Mouse (Mus musculus): Measurements from ENCODE around the gene Tek.
"Not testable (repeated sequence)": the region's sequence is repeated elsewhere in the genome, so short reads cannot be mapped to it uniquely, and the experiment has no call there.

Gene Tek

DNA sequence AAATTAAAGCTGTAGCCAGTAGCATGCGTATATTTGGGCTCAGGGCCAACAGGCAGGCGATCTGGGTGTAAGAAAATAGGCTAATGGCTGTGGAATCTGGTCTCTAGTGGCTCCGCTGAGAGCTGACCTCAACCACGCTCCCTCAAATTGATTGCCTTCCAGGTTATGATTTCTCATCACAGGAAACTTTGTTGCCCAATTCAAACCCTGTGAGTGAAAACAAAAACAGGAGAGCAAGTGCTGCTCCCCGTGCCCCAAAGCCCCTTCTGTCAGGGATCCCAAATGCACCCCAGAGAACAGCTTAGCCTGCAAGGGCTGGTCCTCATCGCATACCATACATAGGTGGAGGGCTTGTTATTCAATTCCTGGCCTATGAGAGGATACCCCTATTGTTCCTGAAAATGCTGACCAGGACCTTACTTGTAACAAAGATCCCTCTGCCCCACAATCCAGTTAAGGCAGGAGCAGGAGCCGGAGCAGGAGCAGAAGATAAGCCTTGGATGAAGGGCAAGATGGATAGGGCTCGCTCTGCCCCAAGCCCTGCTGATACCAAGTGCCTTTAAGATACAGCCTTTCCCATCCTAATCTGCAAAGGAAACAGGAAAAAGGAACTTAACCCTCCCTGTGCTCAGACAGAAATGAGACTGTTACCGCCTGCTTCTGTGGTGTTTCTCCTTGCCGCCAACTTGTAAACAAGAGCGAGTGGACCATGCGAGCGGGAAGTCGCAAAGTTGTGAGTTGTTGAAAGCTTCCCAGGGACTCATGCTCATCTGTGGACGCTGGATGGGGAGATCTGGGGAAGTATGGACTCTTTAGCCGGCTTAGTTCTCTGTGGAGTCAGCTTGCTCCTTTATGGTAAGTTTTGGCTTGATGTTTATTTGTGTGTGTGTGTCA lies at the start of gene Tek:
Gene Tek, plus strand, starts transcription at position 452 of the 894 bp plus-strand sequence.
- DNase-seq (ENCODE audit: low read depth, low spot score), result peak; percentile 3

DNA sequence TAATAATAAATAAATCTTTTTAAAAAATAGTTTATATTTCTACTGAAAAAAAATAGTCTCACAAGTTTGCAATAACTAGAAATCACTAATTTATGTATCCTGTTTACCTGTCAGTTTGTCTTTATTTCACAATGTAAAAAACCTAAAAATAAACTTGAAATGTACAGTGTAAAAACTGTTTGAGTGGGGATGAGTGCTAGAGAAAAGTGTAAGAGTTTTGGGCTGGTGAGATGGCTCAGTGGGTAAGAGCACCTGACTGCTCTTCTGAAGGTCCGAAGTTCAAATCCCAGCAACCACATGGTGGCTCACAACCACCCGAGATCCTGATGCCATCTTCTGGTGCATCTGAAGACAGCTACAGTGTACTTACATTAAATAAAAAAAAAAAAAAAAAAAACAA lies 49.3 kb upstream of the Tek start:
- DNase-seq (ENCODE audit: low read depth, low spot score), result not testable (repeated sequence)

DNA sequence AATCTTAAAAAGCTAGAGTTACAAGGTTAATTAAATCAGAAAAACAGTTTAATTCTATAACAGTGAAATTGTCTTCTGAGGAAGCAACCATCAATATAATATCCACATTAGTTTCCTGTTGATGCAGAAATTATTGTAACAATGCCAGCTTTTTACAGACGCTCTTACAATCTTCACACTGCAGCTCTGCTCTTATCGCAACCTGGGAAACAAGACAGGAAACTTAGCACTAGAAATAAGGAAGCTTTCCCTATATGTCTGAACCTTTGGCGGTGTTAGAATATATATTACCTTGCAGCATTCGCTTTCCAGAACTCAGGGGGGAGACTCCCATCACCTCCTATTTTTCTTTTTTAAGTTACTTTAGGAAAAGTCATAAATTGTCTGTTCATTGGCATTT lies 48.0 kb upstream of the Tek start:
- DNase-seq (ENCODE audit: low read depth, low spot score), result no peak

DNA sequence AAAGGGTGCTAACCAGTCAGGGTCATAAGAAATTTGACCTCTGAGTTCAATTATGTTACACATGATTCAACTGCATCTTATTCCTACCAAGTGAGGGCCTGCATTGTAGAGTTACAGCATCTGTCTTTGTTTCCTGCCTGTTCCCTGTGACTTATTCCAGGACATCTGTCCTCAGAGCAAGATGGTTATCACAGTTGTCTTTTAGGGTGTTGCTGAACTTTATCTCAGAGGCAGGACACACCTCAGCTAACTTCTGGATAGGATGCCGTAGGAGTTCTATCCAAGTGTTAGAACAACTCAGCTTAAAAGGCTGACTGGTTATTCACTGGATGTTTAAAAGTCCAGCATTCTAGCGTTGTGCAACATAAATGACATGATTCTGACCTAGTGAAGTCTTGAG lies 46.9 kb upstream of the Tek start:
- DNase-seq (ENCODE audit: low read depth, low spot score), result no peak

DNA sequence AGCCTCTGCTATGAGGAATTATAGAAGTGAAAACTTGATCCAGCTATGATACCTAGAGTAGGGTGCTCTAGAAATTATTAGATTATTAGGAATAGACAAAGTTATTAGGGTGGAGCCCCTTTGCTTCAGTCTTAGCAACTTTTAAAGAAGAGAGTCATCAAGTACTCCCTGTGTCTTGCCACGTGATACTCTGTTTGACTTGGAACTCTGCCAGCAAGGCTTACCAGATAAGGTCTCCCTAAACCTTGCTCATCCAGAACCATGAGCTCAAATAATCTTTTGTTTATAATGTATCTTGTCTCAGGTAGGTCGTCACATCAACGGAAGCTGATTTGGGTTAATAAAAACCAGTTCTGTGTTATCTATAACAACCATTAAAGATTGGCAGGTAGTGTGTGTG lies 42.7 kb upstream of the Tek start:
- DNase-seq (ENCODE audit: low read depth, low spot score), result no peak

DNA sequence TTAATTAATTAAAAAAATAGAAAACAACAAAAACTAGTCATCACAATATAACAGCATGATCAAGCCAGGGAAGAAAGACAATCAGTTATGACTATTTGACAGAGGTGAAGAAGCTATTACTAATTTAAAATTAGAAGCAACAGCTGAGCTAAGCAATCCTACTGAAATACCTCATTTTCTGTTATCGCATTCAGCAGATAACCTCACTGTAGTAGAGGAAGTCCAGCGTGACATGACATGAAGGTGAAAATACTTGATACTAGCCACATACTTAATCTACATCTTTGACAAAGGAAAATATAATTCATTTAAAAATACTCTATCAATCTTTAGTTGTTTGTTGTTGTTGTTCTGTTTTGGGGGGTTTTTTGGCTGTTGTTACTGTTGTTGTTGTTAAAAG lies 28.1 kb upstream of the Tek start:
- DNase-seq (ENCODE audit: low read depth, low spot score), result no peak

DNA sequence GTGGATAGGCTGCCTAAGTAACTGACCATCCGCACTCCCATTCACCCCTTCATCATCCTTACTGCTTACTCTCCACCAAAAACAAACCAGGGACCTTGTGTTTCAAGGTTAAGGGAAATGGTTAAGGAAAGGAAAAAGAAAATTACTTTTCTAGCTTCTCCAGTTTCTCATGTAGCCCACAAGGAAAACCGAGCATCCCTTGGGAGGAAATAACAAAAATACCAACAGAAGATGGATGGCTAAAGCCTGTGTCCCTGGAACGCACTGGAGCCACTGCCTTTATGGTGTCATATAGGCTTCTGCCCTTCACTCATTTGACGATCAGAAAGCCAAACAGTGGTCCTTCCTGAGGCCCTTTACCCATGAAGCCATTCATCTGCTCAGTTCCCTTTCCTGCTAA lies 27.7 kb upstream of the Tek start:
- DNase-seq (ENCODE audit: low read depth, low spot score), result no peak

DNA sequence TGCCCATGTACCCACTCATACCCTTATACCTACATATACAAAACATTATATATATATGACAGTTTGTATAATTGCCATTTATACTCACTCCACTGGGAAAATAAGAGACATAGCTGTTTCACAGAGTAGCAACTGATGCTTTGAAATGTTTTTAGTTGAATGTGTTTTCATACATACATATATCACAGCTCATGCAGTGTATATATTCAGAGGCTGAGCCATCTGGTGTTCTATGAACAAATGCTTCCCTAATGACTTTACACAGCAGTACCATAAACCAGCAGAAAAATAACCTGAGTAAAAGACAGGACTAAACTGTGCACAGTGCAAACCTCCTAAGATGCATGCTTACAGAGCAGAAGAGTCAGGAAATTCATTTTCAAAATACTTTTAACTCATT lies 25.3 kb upstream of the Tek start:
- DNase-seq (ENCODE audit: low read depth, low spot score), result no peak

DNA sequence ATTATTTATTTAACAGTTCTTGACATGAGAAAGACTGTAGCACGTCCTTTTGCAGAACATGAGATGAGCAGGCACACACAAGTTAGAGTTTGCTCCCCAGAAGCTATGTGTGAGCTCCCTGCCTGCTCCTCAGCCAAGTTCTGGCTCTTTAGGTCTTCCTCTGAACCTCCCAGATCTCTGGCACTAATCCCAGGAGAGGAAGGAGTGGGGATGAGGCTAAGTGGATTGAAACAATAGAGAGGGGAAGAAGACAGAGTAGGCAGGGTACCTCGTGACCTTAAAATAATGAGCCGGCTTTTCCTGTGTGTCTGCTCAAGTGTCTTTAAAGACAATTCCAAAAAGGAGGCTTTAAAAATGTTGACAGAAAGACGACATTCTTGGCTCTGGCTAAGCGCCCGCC lies 23.9 kb upstream of the Tek start:
- no peak for DNase-seq (ENCODE audit: low read depth, low spot score)

DNA sequence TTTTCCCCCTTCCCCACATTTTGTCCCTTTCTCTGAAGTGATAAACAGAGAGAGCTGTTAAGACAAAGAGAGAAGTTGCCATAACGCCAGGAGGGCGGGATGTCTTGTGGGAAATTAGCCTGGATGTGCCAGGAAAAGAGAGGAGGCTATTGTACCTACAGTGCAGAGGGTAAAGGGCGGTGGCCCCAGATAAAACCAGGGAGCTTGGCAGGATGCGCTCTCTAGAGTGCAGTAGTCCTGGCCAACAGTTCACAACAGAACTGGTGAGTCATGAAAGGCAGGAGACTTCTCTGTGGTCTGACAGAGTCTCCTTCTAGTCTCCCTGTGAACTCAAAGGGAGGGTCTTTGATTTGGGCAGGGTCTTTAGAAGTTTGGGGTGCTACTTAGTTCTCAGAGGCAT lies 13.3 kb upstream of the Tek start:
- no peak for DNase-seq (ENCODE audit: low read depth, low spot score)

DNA sequence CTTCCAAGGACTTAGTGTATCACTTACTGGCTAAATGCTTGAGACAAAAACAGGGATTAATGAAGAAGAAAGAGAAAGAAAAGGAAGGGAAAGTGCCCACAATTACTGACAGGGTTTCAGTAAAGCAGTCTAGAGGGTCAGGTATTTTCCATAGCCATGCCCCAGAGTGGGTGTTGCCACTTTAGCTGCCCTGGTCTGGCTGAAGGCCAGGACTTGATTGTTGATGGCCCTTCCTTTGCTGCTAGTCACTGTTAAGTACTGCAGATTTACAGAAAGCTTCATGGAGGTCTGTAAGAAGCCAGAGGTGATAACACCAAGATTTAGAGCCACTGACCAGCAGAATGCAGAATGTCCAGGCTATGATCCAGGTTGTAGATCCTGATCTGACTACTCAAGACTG lies 6.4 kb upstream of the Tek start:
- no peak for DNase-seq (ENCODE audit: low read depth, low spot score)

DNA sequence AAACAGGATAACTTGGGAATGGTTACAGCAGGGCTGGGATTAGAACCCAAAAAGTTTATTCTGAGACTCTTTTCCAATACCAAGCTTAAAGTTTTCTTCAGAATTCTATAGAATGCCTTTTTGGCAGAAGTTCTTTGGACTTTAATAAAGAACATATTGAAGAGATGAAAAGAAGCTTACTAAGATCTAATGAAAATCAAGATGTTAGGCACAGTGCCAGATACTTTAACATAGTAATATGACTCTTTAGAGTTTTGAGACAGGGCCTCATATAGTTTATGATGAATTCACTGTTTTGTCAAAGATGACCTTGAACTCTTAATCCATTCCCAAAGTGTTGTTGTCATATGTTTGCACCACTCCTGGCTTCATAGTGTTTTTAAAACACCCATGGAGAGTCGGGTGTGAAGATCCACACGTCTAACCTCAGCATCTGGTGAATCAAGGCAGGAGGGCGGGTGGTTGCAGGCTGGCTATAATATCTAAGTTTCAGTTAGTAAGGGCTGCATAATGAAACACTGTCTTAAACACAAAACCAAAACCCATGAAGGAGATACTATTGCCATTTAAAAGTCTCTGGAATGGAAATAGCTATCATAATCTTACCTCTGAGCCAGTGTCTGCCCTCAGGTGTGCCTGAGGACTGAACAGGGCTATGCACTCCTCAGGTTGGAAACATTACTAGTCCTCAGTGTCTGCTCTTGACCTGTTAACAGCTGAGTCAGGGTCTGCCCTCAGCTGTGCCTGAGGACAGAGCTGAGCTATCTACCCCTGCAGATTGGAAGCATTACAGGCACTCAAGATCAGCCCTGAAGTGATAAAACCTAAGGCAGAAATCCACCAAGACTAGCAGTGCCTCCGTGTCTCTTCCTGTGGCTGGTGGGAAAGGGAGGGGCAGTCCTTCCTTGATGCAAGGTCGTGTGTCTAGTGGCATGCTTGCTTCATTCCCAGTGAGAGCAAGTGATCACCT lies 1.5 kb upstream of the Tek start:
- no peak for DNase-seq (ENCODE audit: low read depth, low spot score)

DNA sequence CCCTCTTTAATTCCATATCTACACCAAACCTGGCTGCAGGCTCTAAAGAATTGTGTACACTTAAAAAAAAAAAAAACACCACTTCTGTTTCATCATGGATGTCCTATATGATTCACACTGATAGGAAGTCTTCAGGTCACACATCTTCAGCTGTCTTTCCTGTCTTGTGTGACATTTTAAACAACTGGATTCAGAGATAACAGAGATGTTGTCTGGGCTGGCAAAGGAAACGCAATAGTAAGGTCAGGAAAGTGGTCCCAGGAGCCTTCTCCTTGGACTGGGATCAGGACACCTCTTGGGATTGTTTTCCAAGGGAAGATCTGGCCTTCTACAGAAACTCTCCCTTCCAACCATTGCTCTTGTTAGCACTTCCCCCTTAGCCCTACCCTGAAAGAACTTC lies 2.7 kb downstream of the Tek start:
- DNase-seq (ENCODE audit: low read depth, low spot score), result no peak

DNA sequence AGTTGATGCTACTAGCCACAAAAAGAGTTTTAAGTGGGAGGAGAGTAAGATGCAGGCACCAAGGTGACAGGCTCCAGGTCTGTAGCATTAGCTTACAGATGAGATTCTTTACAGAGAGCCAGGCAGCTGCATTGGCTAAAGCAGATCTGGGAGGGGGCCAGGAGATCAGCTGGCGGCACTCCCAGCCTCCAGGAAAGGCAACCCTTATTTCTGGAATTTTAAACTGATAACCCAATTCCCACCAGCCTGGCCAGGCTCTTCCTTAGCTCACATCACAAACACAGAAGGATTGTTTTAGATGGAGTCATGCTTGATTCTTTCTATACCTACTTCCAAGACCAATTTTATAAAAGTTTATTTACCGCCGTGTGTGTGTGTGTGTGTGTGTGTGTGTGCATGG lies 6.7 kb downstream of the Tek start:
- DNase-seq (ENCODE audit: low read depth, low spot score), result no peak

DNA sequence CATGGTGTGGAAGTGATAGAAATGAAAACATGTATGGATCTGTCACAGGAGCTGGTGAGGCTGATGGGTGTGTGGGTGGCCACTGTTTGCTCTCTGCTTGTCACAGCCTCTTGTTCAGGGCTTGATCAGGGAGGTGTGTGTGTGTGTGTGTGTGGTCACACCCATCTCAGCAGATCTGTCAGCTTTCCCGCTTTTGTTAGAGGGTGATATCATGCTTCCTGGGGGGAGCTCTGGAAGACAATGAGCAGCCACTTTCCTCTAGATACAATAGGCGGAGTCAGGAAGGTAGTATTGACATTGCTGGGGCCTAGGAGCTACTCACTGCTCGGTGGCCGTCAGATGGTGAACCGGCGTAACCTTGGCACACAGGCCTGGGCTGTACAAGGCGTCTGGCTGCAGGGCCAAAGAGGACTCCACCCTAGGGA lies 7.3 kb downstream of the Tek start:
- no peak for DNase-seq (ENCODE audit: low read depth, low spot score)

DNA sequence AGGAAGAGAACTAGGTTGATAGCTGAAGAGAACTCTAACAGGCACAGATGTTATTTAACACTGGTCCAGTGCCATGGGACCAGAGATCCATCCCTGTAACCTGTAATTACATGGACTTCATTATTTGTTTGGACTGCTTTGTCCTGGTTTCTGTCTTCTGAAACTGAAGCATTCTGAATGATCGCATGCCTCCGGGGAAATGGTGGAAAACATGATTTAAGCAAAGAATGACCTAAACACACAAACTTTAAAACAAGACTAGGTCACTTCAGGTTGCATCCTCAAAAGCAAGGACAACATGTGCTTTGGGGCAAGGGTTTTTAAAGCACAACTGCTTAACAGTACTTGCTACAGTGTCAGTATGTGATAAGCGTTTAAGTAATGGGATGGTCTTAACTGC lies 8.2 kb downstream of the Tek start:
- no peak for DNase-seq (ENCODE audit: low read depth, low spot score)

DNA sequence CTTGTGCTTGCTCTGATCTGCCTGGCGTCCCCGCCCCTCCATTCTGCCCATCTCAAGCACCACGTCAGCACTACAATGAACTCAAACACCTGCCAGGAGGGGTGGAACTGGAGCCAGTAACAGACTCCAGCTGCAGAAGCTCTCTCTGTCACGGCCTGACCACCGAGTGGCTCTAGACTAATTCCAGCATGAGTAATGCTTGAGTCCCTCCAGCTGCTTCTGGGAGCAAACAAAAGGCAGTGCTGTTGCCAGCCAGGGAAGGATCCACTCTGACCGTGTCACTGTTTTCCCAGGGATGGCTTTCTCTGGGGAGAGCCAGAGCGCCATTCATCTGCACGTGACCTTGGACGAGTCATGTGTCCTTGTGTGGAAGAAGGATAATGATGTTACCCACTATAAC lies 13.4 kb downstream of the Tek start:
- no peak for DNase-seq (ENCODE audit: low read depth, low spot score)

DNA sequence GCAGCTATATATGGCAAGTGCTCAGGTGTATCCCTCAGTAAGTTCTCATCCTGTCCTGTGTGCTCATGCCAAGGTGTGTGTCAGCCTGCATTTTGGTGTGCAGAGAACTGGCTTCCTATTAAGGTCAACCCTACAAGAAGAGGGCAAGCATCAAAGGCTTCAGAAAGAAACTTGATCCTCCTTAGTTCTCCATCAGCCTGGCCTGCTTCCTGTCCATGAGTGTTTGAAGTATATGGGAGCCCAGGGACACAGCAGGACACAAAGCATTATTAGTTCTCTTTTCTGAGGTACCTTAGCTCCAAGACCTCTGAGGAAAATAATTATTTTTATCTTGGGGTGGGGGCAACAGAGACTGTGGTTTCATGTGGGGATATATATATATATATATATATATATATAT lies 26.1 kb downstream of the Tek start:
- DNase-seq (ENCODE audit: low read depth, low spot score), result no peak

DNA sequence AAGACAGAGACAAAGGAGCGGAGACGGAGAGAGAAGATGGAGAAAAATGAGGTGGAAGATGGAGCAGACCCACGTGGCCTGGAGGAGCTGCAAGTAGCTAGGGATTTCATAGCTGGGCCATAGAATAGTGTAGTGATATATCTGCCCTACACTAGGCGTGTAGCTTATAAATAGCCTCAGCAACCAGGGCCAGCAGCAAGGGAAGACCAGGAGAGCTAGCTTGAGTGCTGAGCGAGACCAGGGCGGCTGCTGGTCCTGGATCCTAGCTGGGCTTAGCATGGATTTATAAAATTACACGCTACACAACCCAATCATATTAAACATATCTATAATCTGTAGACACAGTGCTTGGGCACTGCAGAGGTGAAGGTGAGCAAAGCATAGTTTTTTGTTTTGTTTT lies 27.1 kb downstream of the Tek start:
- DNase-seq (ENCODE audit: low read depth, low spot score), result no peak

DNA sequence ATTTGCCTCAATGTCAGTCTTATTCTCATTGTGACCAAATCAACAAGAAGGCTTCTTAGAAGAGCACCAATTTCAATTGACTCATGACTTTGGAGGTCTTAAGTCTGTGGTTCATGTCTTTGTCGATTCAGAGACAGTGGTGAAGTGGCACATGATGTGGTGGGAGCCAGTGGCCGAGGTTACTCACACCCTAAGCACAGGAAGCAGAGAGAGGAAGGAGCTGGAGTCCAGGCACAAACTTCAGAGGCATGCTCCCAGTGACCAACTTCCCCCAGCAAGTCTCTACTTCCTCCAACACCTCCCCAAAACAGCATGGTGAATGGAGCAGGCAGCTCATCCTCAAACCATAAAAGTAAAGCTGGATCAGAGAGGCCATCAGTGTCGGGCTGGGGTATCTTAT lies 29.5 kb downstream of the Tek start:
- DNase-seq (ENCODE audit: low read depth, low spot score), result no peak

DNA sequence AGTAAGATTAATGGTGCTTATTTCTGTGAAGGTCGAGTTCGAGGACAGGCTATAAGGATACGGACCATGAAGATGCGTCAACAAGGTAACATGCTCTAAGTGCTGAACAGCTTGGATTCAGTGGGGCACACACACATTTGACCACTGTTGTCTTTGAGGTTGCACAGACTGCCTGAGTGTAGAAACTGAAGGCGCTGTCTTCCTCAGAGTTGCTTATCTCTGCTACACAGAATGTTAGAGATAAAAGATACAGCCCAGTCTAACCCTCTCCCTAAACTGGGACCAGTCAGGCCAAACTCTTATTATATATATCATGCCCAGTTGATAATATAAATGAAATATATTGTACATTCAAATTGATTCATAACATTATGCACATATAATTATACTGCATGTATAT lies 42.0 kb downstream of the Tek start:
- DNase-seq (ENCODE audit: low read depth, low spot score), result no peak

DNA sequence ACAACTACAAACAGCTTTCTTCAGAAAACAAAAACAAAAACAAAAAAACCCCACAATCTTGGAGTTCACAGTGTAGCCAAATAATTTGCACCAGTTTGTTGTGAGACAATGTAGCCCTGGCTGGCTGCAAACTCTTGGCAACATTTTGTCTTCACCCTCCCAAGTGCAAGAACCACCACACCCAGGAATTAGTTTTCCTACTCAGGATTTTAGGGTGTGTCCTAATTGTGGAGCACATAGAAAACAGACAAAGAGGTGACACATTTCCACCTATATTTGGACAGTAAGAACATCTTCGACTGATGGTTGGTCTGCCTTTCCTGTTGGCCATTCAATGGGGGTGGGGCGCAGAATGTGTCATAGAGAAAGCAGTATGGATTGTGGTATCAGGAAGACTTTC lies 46.8 kb downstream of the Tek start:
- no peak for DNase-seq (ENCODE audit: low read depth, low spot score)

DNA sequence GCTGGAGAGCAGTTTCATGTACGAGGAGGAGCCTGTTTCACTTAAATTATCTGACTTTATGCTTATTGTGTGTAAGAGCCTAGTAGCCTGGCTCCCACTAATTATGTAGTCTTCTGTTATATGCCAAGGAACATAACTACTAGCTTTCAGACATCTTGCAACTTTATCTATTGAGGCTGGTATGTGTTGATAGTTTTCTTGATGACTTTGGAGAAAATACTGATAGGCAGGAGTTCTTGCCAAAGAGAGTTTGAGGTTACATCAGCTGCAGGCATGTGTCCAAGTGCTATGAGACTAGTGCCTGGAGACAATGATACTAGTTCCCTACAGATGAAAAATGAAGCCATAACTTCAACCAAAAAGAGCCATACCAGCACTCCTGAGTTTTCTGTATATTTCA lies 64.1 kb downstream of the Tek start:
- no peak for DNase-seq (ENCODE audit: low read depth, low spot score)
